15 mouse cellular contexts compared by ENCODE assay signal in the genomic region with DNA sequence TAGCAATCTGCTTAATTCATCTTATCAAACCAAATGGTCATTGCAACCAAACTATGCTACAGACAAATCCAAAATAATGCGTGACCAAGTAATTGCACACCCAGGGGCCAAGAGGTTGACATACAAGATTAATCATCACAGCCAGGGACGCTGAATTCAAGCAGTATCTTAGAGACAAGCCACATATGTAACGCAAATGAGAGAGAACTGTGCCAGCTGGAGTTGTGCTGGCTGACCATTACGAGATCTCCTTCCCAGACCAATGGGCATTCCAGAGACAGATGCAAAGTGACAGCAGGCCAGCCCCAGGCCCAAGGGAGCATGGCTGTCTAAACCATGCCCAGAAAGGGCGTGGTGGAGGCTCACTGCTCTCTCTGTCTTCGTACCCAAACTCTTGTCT.
DNase-seq lines count a peak whose midpoint lies in the region; ATAC-seq and TF ChIP-seq lines count a peak whose summit lies in the region.
"Had no signal": no experiment of that assay in that cellular context is flagged by ENCODE, and none has a peak within 500 bp of the region (broad histone marks: within the 10 kb centered on the region; RNA-seq: fewer than 3 reads in every experiment).

No protein-coding gene starts in this region.

- no peak overlapping the region for H3K27ac ChIP-seq in kidney, embryonic 14.5 days (ENCODE audit: low read depth, low read length)
- no peak overlapping the region for H3K27ac ChIP-seq in lung, postnatal 0 days (ENCODE audit: low read length)
- no peak overlapping the region for H3K27ac ChIP-seq in neural tube, embryonic 11.5 days (ENCODE audit: low read depth, low read length)
- H3K27ac ChIP-seq: heart, embryonic 10.5 days; neural tube, embryonic 13.5 days had no signal

- 49% methylated on average over 6 of the region's 6 CpGs for WGBS in kidney, embryonic 14.5 days
- 46% methylated on average over 6 of the region's 6 CpGs for WGBS in lung, postnatal 0 days
- WGBS in lung, adult 2 months, result 47% methylated on average over 6 of the region's 6 CpGs
- 37% methylated on average over 6 of the region's 6 CpGs for WGBS in neural tube, embryonic 11.5 days

- TF ChIP-seq POLR2A in lung, adult 2 months (IDR thresholded peaks at IDR 0.05; ENCODE audit: borderline replicate concordance, extremely low read depth, low read depth, low read length), result no peak

- H3K4me2 ChIP-seq in kidney, embryonic 14.5 days (replicated peaks; ENCODE audit: low read depth, low read length), result no peak overlapping the region
- no peak overlapping the region for H3K4me2 ChIP-seq in lung, postnatal 0 days (replicated peaks; ENCODE audit: low read depth, low read length)
- H3K4me2 ChIP-seq in neural tube, embryonic 11.5 days (ENCODE audit: low read depth), result no peak overlapping the region
- H3K4me2 ChIP-seq: neural tube, embryonic 13.5 days had no signal

- ATAC-seq in kidney, embryonic 14.5 days (ENCODE audit: low FRiP score, low TSS enrichment), result 0 out of 2 replicates have a peak, but pooled peaks have one; percentile 28
- ATAC-seq in lung, postnatal 0 days, result peak; percentile 90
- no peak for ATAC-seq in neural tube, embryonic 11.5 days (ENCODE audit: insufficient read depth, low FRiP score, low TSS enrichment)
- ATAC-seq: liver, postnatal 0 days; Patski had no signal

- no peak overlapping the region for H3K4me3 ChIP-seq in kidney, embryonic 14.5 days (ENCODE audit: low read length)
- H3K4me3 ChIP-seq in lung, postnatal 0 days (ENCODE audit: low read depth, low read length), result no peak overlapping the region
- no peak overlapping the region for H3K4me3 ChIP-seq in lung, adult 2 months (replicated peaks; ENCODE audit: extremely low read depth, low read depth, low read length)
- no peak overlapping the region for H3K4me3 ChIP-seq in neural tube, embryonic 11.5 days (ENCODE audit: low read depth, low read length)
- H3K4me3 ChIP-seq: heart, embryonic 10.5 days; neural tube, embryonic 13.5 days had no signal

- H3K4me1 ChIP-seq in kidney, embryonic 14.5 days (ENCODE audit: control insufficient read depth, insufficient read depth, low read length), result no peaks in the 10 kb centered on the region
- no peaks in the 10 kb centered on the region for H3K4me1 ChIP-seq in lung, postnatal 0 days (ENCODE audit: insufficient read depth, low read depth, low read length)
- no peaks in the 10 kb centered on the region for H3K4me1 ChIP-seq in lung, adult 2 months (ENCODE audit: control insufficient read depth, insufficient read depth, low read length)
- no peaks in the 10 kb centered on the region for H3K4me1 ChIP-seq in neural tube, embryonic 11.5 days (ENCODE audit: control insufficient read depth, insufficient read depth, low read length)
- H3K4me1 ChIP-seq: heart, embryonic 10.5 days; neural tube, embryonic 13.5 days had no signal

- no peak for TF ChIP-seq CTCF in lung, postnatal 0 days (IDR thresholded peaks at IDR 0.05)
- no peak for TF ChIP-seq CTCF in lung, adult 2 months (IDR thresholded peaks at IDR 0.05; ENCODE audit: insufficient read depth, low read length)

- H3K27me3 ChIP-seq in kidney, embryonic 14.5 days (ENCODE audit: control insufficient read depth, insufficient read depth, low read length), result no peaks in the 10 kb centered on the region
- no peaks in the 10 kb centered on the region for H3K27me3 ChIP-seq in lung, postnatal 0 days (replicated peaks; ENCODE audit: insufficient read depth, low read length)
- H3K27me3 ChIP-seq in neural tube, embryonic 11.5 days (ENCODE audit: control insufficient read depth, insufficient read depth, low read length), result no peaks in the 10 kb centered on the region
- H3K27me3 ChIP-seq: neural tube, embryonic 13.5 days had no signal

- no peaks in the 10 kb centered on the region for H3K36me3 ChIP-seq in kidney, embryonic 14.5 days (ENCODE audit: control insufficient read depth, insufficient read depth, low read length)
- H3K36me3 ChIP-seq in lung, postnatal 0 days (ENCODE audit: insufficient read depth, low read length), result no peaks in the 10 kb centered on the region
- H3K36me3 ChIP-seq in neural tube, embryonic 11.5 days (ENCODE audit: control insufficient read depth, insufficient read depth, low read length), result no peaks in the 10 kb centered on the region
- H3K36me3 ChIP-seq: heart, embryonic 10.5 days; neural tube, embryonic 13.5 days had no signal

- peak; percentile 16 for DNase-seq in adrenal gland, postnatal 10 days
- DNase-seq in adrenal gland, postnatal 36 days, result no peak
- no peak for DNase-seq in kidney, postnatal 14 days
- DNase-seq in lung, postnatal 0 days (ENCODE audit: low spot score), result peak; percentile 71
- no peak for DNase-seq in lung, adult 2 months
- DNase-seq in neural tube, embryonic 11.5 days (ENCODE audit: low spot score), result peak; percentile 46
- no peak for DNase-seq in layer of hippocampus, postnatal 14 days (ENCODE audit: low spot score in 2 of 2)
- DNase-seq: gastrocnemius, postnatal 10 days; liver, postnatal 0 days; midbrain, embryonic 14.5 days; thymus, postnatal 36 days had no signal

- H3K9me3 ChIP-seq in kidney, embryonic 14.5 days (ENCODE audit: control insufficient read depth, low read length), result no peaks in the 10 kb centered on the region
- no peaks in the 10 kb centered on the region for H3K9me3 ChIP-seq in lung, postnatal 0 days (ENCODE audit: low read length)
- H3K9me3 ChIP-seq in neural tube, embryonic 11.5 days (ENCODE audit: control insufficient read depth, low read length), result no peaks in the 10 kb centered on the region
- H3K9me3 ChIP-seq: heart, embryonic 10.5 days; neural tube, embryonic 13.5 days had no signal

- TF ChIP-seq EP300 in lung, postnatal 0 days (IDR thresholded peaks at IDR 0.05), result no peak

- no peak overlapping the region for H3K9ac ChIP-seq in kidney, embryonic 14.5 days (ENCODE audit: low read depth, low read length)
- no peak overlapping the region for H3K9ac ChIP-seq in lung, postnatal 0 days (replicated peaks; ENCODE audit: low read depth)
- no peak overlapping the region for H3K9ac ChIP-seq in neural tube, embryonic 11.5 days (ENCODE audit: low read length)
- H3K9ac ChIP-seq: liver, postnatal 0 days; neural tube, embryonic 13.5 days had no signal

Comparison
In these comparisons a context has a peak if more than half of its experiments do, and no peak if none do; other contexts are left out.
1. DNase-seq: peak in adrenal gland, postnatal 10 days (single experiment), lung, postnatal 0 days (single experiment) and neural tube, embryonic 11.5 days (single experiment); none in adrenal gland, postnatal 36 days (0 of 2), kidney, postnatal 14 days (single experiment), lung, adult 2 months (single experiment) and layer of hippocampus, postnatal 14 days (0 of 2).